Mouse (Mus musculus): ENCODE data around the gene Tk1. TPM values are rescaled to one million over a fixed set of nuclear protein-coding genes. Genes with fewer than 3 reads are reported as not detected.
"Not testable (repeated sequence)": the region's sequence is repeated elsewhere in the genome, so short reads cannot be mapped to it uniquely, and the experiment has no call there.

Gene Tk1
- polyA plus RNA-seq, 1 experiment from 2014 or later: 158 TPM

- Histone ChIP-seq H3K36me3 (ENCODE audit: insufficient read depth) (no peaks in the 10 kb centered on the region), H3K4me3 (ENCODE audit: low read depth, low read length) (no peak overlapping the region; the same call in 1 of the 2 replicates), H3K4me2 (peak overlapping the region; percentile 48), H3K9ac (no peak overlapping the region; the same call in 1 of the 2 replicates), H3K4me1 (ENCODE audit: insufficient read depth) (peaks cover 4% of the 10 kb centered on the region; the same call in 1 of the 2 replicates), H3K27me3 (ENCODE audit: insufficient read depth, low read length) (0 out of 2 replicates have a peak, but pooled peaks cover 3% of the 10 kb centered on the region), H3K27ac (ENCODE audit: low read depth) (no peak overlapping the region), H3K9me3 (ENCODE audit: low read depth, low read length) (no peaks in the 10 kb centered on the region)
- peak; percentile 46 for TF ChIP-seq CTCF (IDR thresholded peaks at IDR 0.05; ENCODE audit: low read depth)
- ATAC-seq (ENCODE audit: insufficient read depth) (peak; percentile 40), DNase-seq (no peak)
- 32% methylated on average over 23 of the region's 23 CpGs for WGBS
Measured at GRCm38 (mm10) chr11:117790703-117791440, 35.0 kb downstream of the Tk1 start.

DNA sequence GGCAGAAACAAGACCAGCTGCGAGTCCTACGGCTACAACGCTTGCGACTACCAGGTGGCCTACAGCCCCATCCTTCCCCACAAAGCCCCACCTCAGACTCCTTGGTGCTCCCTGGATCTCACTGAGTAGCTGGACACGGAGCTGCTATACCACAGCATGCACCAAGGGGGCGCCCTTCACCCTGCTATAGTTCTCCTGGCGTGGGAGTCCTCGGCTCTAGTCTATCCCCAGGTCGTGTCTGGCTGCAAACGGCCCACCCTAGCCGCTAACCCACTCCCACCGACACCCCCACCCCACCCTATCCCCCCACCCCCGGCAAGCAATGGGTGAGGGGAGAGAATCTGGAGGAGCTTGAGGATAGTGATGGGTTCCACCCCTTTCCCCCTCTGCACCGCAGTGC is 35.6 kb downstream of the Tk1 start:
- H3K4me2 ChIP-seq: peak overlapping the region; percentile 48
- no peak overlapping the region; the same call in 1 of the 2 replicates for H3K9ac ChIP-seq
- 9% methylated on average over 14 of the region's 14 CpGs for WGBS
- no peak overlapping the region; the same call in 1 of the 2 replicates for H3K4me3 ChIP-seq (ENCODE audit: low read depth, low read length)
- no peaks in the 10 kb centered on the region for H3K36me3 ChIP-seq (ENCODE audit: insufficient read depth)
- no peak overlapping the region for H3K27ac ChIP-seq (ENCODE audit: low read depth)
- no peaks in the 10 kb centered on the region for H3K9me3 ChIP-seq (ENCODE audit: low read depth, low read length)
- peak; percentile 87 for TF ChIP-seq CTCF (IDR thresholded peaks at IDR 0.05; ENCODE audit: low read depth)
- ATAC-seq (ENCODE audit: insufficient read depth): peak; percentile 65
- H3K27me3 ChIP-seq (ENCODE audit: insufficient read depth, low read length): 0 out of 2 replicates have a peak, but pooled peaks cover 3% of the 10 kb centered on the region
- peaks cover 4% of the 10 kb centered on the region; the same call in 1 of the 2 replicates for H3K4me1 ChIP-seq (ENCODE audit: insufficient read depth)
- DNase-seq: peak; percentile 83

GRCm38 (mm10) chr11:117788481-117788880 is 37.4 kb downstream of the Tk1 start:
- DNase-seq; H3K9ac ChIP-seq; ATAC-seq (ENCODE audit: insufficient read depth); H3K27me3 ChIP-seq (ENCODE audit: insufficient read depth, low read length); H3K27ac ChIP-seq (ENCODE audit: low read depth); H3K4me1 ChIP-seq (ENCODE audit: insufficient read depth); H3K4me2 ChIP-seq; H3K36me3 ChIP-seq (ENCODE audit: insufficient read depth); H3K4me3 ChIP-seq (ENCODE audit: low read depth, low read length); H3K9me3 ChIP-seq (ENCODE audit: low read depth, low read length): not testable (repeated sequence)
- WGBS: 69% methylated on average over 7 of the region's 7 CpGs

- H3K9ac ChIP-seq: no peak overlapping the region
- H3K4me3 ChIP-seq (ENCODE audit: low read depth, low read length): no peak overlapping the region
- no peaks in the 10 kb centered on the region for H3K36me3 ChIP-seq (ENCODE audit: insufficient read depth)
- 10% methylated on average over 10 of the region's 10 CpGs for WGBS
- H3K4me2 ChIP-seq: no peak overlapping the region
- ATAC-seq (ENCODE audit: insufficient read depth) (no peak), DNase-seq (peak; percentile 70)
- no peak overlapping the region for H3K27ac ChIP-seq (ENCODE audit: low read depth)
- H3K9me3 ChIP-seq (ENCODE audit: low read depth, low read length): no peaks in the 10 kb centered on the region
- TF ChIP-seq CTCF (IDR thresholded peaks at IDR 0.05; ENCODE audit: low read depth): peak; percentile 74
- 0 out of 2 replicates have a peak, but pooled peaks cover 3% of the 10 kb centered on the region for H3K27me3 ChIP-seq (ENCODE audit: insufficient read depth, low read length)
- peaks cover 5% of the 10 kb centered on the region; the same call in 1 of the 2 replicates for H3K4me1 ChIP-seq (ENCODE audit: insufficient read depth)
Measured at GRCm38 (mm10) chr11:117786294-117786693, 39.6 kb downstream of the Tk1 start.

GRCm38 (mm10) chr11:117783683-117784309 is 42.1 kb downstream of the Tk1 start:
- Histone ChIP-seq H3K4me3 (ENCODE audit: low read depth, low read length) (peak overlapping the region; percentile 50), H3K4me2 (peak overlapping the region; percentile 98), H3K9ac (peak overlapping the region; percentile 54; the same call in 1 of the 2 replicates), H3K9me3 (ENCODE audit: low read depth, low read length) (no peaks in the 10 kb centered on the region), H3K4me1 (ENCODE audit: insufficient read depth) (peaks cover 28% of the 10 kb centered on the region), H3K27ac (ENCODE audit: low read depth) (no peak overlapping the region), H3K36me3 (ENCODE audit: insufficient read depth) (no peaks in the 10 kb centered on the region), H3K27me3 (ENCODE audit: insufficient read depth, low read length) (no peaks in the 10 kb centered on the region)
- no peak for TF ChIP-seq CTCF (IDR thresholded peaks at IDR 0.05; ENCODE audit: low read depth)
- DNase-seq: peak; percentile 46
- 40% methylated on average over 10 of the region's 10 CpGs for WGBS
- no peak for ATAC-seq (ENCODE audit: insufficient read depth)

DNA sequence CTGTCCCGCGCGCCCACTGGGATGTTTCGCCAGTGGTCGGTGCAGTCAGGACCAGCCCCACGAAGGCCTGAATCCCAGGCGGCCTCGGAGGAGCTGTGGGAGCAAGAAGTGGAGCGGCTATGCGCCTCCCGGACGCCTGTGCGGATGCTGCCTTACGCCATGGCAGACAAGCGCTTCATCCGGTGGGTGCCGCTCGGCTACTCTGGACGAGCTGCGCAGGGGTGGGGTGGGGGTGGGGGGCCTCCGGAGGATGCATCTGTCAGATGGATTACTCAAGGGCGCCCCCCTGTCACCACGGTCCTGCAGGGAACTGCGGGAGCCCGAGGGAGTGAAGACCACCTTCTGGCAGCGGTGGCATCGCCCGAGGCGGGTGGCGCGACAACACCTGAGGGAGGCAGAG is 42.8 kb downstream of the Tk1 start:
- DNase-seq: peak; percentile 80
- no peaks in the 10 kb centered on the region for H3K9me3 ChIP-seq (ENCODE audit: low read depth, low read length)
- no peaks in the 10 kb centered on the region for H3K27me3 ChIP-seq (ENCODE audit: insufficient read depth, low read length)
- H3K4me2 ChIP-seq: peak overlapping the region; percentile 98
- H3K4me1 ChIP-seq (ENCODE audit: insufficient read depth): peaks cover 28% of the 10 kb centered on the region
- 0 out of 2 replicates have a peak, but pooled peaks have one; percentile 7 for ATAC-seq (ENCODE audit: insufficient read depth)
- 0 out of 2 replicates have a peak, but pooled peaks cover 2% of the 10 kb centered on the region for H3K36me3 ChIP-seq (ENCODE audit: insufficient read depth)
- 5% methylated on average over 31 of the region's 31 CpGs for WGBS
- peak overlapping the region; percentile 50 for H3K4me3 ChIP-seq (ENCODE audit: low read depth, low read length)
- H3K9ac ChIP-seq: peak overlapping the region; percentile 54
- peak; percentile 68 for TF ChIP-seq CTCF (IDR thresholded peaks at IDR 0.05; ENCODE audit: low read depth)
- peak overlapping the region; percentile 89 for H3K27ac ChIP-seq (ENCODE audit: low read depth)

- 0 out of 2 replicates have a peak, but pooled peaks cover 6% of the 10 kb centered on the region for H3K36me3 ChIP-seq (ENCODE audit: insufficient read depth)
- H3K4me3 ChIP-seq (ENCODE audit: low read depth, low read length): peak overlapping the region; percentile 50
- DNase-seq (no peak), ATAC-seq (ENCODE audit: insufficient read depth) (no peak)
- H3K4me2 ChIP-seq: peak overlapping the region; percentile 98
- H3K9me3 ChIP-seq (ENCODE audit: low read depth, low read length): no peaks in the 10 kb centered on the region
- H3K27me3 ChIP-seq (ENCODE audit: insufficient read depth, low read length): no peaks in the 10 kb centered on the region
- H3K27ac ChIP-seq (ENCODE audit: low read depth): peak overlapping the region; percentile 89
- H3K9ac ChIP-seq: peak overlapping the region; percentile 54
- peaks cover 28% of the 10 kb centered on the region for H3K4me1 ChIP-seq (ENCODE audit: insufficient read depth)
- no peak for TF ChIP-seq CTCF (IDR thresholded peaks at IDR 0.05; ENCODE audit: low read depth)
- WGBS: 45% methylated on average over 9 of the region's 9 CpGs
Measured at GRCm38 (mm10) chr11:117782705-117783034, 43.2 kb downstream of the Tk1 start.
